Mouse (Mus musculus): ENCODE results near the gene Acvrl1. TPM values are rescaled to one million over a fixed set of nuclear protein-coding genes. Genes with fewer than 3 reads are reported as not detected.

Acvrl1 gene
- total RNA-seq, 2 experiments from 2014 or later = 2.3 TPM

- no peak for ATAC-seq (replicated peaks; ENCODE audit: low FRiP score, poor library complexity, severe bottlenecking)
Observed at GRCm38 (mm10) chr15:101185549-101185948, 57.2 kb downstream of the Acvrl1 start.

- no peak for ATAC-seq (replicated peaks; ENCODE audit: low FRiP score, poor library complexity, severe bottlenecking)
Observed at GRCm38 (mm10) chr15:101187907-101188306, 59.6 kb downstream of the Acvrl1 start.

- ATAC-seq (replicated peaks; ENCODE audit: low FRiP score, poor library complexity, severe bottlenecking) = no peak
Observed at GRCm38 (mm10) chr15:101189981-101190761, 61.8 kb downstream of the Acvrl1 start.

- no peak for ATAC-seq (replicated peaks; ENCODE audit: low FRiP score, poor library complexity, severe bottlenecking)
Observed at GRCm38 (mm10) chr15:101190762-101191150, 62.4 kb downstream of the Acvrl1 start.

- no peak for ATAC-seq (replicated peaks; ENCODE audit: low FRiP score, poor library complexity, severe bottlenecking)
Observed at GRCm38 (mm10) chr15:101191459-101192259, 63.3 kb downstream of the Acvrl1 start.

GRCm38 (mm10) chr15:101192260-101192640, 63.9 kb downstream of the Acvrl1 start:
- ATAC-seq (replicated peaks; ENCODE audit: low FRiP score, poor library complexity, severe bottlenecking) = no peak

- ATAC-seq (replicated peaks; ENCODE audit: low FRiP score, poor library complexity, severe bottlenecking) = no peak
Observed at GRCm38 (mm10) chr15:101192651-101193050, 64.3 kb downstream of the Acvrl1 start.

- no peak for ATAC-seq (replicated peaks; ENCODE audit: low FRiP score, poor library complexity, severe bottlenecking)
Observed at GRCm38 (mm10) chr15:101193971-101194370, 65.6 kb downstream of the Acvrl1 start.

Other genes starting within 250 kb of the Acvrl1 start
- not detected in 2 replicates for gene Gm47841, start 81.1 kb upstream of the Acvrl1 start, total RNA-seq (2015; ENCODE audit: low replicate concordance)
- gene Gm47841, start 81.1 kb upstream of the Acvrl1 start, total RNA-seq (2017; ENCODE audit: low replicate concordance) = not detected in 2 replicates
- not detected in 2 replicates for gene Fignl2, start 50.0 kb upstream of the Acvrl1 start, total RNA-seq (2015; ENCODE audit: low replicate concordance)
- not detected in 2 replicates for gene Fignl2, start 50.0 kb upstream of the Acvrl1 start, total RNA-seq (2017; ENCODE audit: low replicate concordance)
- not detected in 2 replicates for gene Ankrd33, start 12.8 kb upstream of the Acvrl1 start, total RNA-seq (2015; ENCODE audit: low replicate concordance)
- gene Ankrd33, start 12.8 kb upstream of the Acvrl1 start, total RNA-seq (2017; ENCODE audit: low replicate concordance) = not detected in 2 replicates
- 0.38 and 0.84 TPM in 2 replicates for gene Acvr1b, start 45.5 kb downstream of the Acvrl1 start, total RNA-seq (2015; ENCODE audit: low replicate concordance)
- gene Acvr1b, start 45.5 kb downstream of the Acvrl1 start, total RNA-seq (2017; ENCODE audit: low replicate concordance) = 2.6 and 2.9 TPM in 2 replicates
- not detected in 2 replicates for gene Grasp, start 95.7 kb downstream of the Acvrl1 start, total RNA-seq (2015; ENCODE audit: low replicate concordance)
- 0.84 TPM in 1 of 2 replicates, not detected in the other for gene Grasp, start 95.7 kb downstream of the Acvrl1 start, total RNA-seq (2017; ENCODE audit: low replicate concordance)
- gene Nr4a1, start 125.7 kb downstream of the Acvrl1 start, total RNA-seq (2015; ENCODE audit: low replicate concordance) = 3.3 and 11.3 TPM in 2 replicates
- gene Nr4a1, start 125.7 kb downstream of the Acvrl1 start, total RNA-seq (2017; ENCODE audit: low replicate concordance) = 6.0 and 15.7 TPM in 2 replicates
- gene Atg101, start 155.8 kb downstream of the Acvrl1 start, total RNA-seq (2015; ENCODE audit: low replicate concordance) = 7.9 and 14.2 TPM in 2 replicates
- 13.0 and 14.1 TPM in 2 replicates for gene Atg101, start 155.8 kb downstream of the Acvrl1 start, total RNA-seq (2017; ENCODE audit: low replicate concordance)
- gene 6030408B16Rik, start 164.7 kb downstream of the Acvrl1 start, total RNA-seq (2015; ENCODE audit: low replicate concordance) = not detected in 2 replicates
- not detected in 2 replicates for gene 6030408B16Rik, start 164.7 kb downstream of the Acvrl1 start, total RNA-seq (2017; ENCODE audit: low replicate concordance)
- 9.4 and 9.6 TPM in 2 replicates for gene Krt80, start 241.6 kb downstream of the Acvrl1 start, total RNA-seq (2015; ENCODE audit: low replicate concordance)
- 2.4 TPM in 2 replicates for gene Krt80, start 241.6 kb downstream of the Acvrl1 start, total RNA-seq (2017; ENCODE audit: low replicate concordance)